Mouse (Mus musculus) CH12.LX (cell line): ENCODE data around the gene Gen1.

Experiments
- CTCF ChIP-seq, 2 experiments: IDR thresholded peaks in 1 of 2; conservative IDR thresholded peaks in 1 of 2; 2 replicates each; pipeline ENCODE4 v1.5.1; 2011 to 2012; ENCODE audit warnings: low read depth in 2 of 2, low read length in 2 of 2, improper control_type of control experiment in 1 of 2, inconsistent platforms in 1 of 2, mild to moderate bottlenecking in 1 of 2, moderate library complexity in 1 of 2
- EP300 ChIP-seq: IDR thresholded peaks from 2 replicates; pipeline ENCODE4 v1.6.1; 2011; ENCODE audit warnings: low read length, improper control_type of control experiment
- KAT2A ChIP-seq: IDR thresholded peaks from 2 replicates; pipeline ENCODE4 v1.6.1; 2012; ENCODE audit warnings: low read length, improper control_type of control experiment, inconsistent platforms; ENCODE audit not compliant: insufficient replicate concordance
- PAX5 ChIP-seq: IDR thresholded peaks from 2 replicates; pipeline ENCODE4 v1.6.1; 2012; ENCODE audit warnings: low read length, inconsistent platforms, mixed read lengths
- POLR2A ChIP-seq: IDR thresholded peaks from 2 replicates; pipeline ENCODE4 v1.6.1; 2011; ENCODE audit warnings: low read depth, mild to moderate bottlenecking, improper control_type of control experiment, low read length
- POLR2AphosphoS2 ChIP-seq: IDR thresholded peaks from 2 replicates; pipeline ENCODE4 v1.6.1; 2011; ENCODE audit warnings: low read depth, low read length, improper control_type of control experiment
- SMC3 ChIP-seq: IDR thresholded peaks from 2 replicates; pipeline ENCODE4 v1.6.1; 2011; ENCODE audit warnings: low read depth, low read length, improper control_type of control experiment

DNA sequence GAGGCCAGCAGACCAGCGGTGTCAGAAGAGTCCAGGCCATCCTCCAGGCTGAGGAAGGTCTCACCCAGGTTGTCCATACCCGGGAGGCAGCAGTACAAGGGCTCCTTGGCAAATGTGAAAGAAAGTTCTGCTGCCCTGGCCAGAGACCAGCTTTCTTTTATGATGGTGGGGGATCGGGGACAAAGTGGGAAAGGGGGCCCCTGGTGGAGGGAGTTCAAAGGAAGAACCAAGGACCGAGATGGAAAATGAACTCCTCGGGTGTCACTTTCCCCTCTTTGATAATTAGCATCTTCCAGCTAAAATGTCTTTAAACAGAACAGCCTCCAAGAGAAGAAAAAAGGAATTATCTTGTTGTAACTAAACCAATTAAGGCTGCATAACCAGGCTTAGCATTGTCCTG lies 56.7 kb downstream of the Gen1 start, which contains the start of gene Msgn1:
- TF ChIP-seq EP300 (no peak), POLR2AphosphoS2 (no peak), CTCF (conservative IDR thresholded peaks at IDR 0.05 in 1 of 2, IDR thresholded peaks at IDR 0.05 in 1 of 2; ENCODE audit: low read depth in 2 of 2, low read length in 2 of 2) (no peak), KAT2A (no peak), SMC3 (no peak), PAX5 (no peak), POLR2A (no peak)
